Mouse (Mus musculus): ENCODE measurements around the gene Olfr316. TPM values are rescaled to one million over a fixed set of nuclear protein-coding genes. Genes with fewer than 3 reads are reported as not detected.

Gene Olfr316
- polyA plus RNA-seq, 3 experiments from 2014 or later: not detected

Other genes with a start within 250 kb of the Olfr316 start
- not detected for gene Olfr330, start 217.9 kb upstream of the Olfr316 start, polyA plus RNA-seq (2017; shearing (Covaris generic))
- gene Olfr329-ps, start 206.3 kb upstream of the Olfr316 start, polyA plus RNA-seq (2017; shearing (Covaris generic)): not detected
- gene Olfr328, start 197.1 kb upstream of the Olfr316 start, polyA plus RNA-seq (2017; shearing (Covaris generic)): not detected
- under 1 TPM in 1 of 3 experiments, not detected in 2; 0.26 TPM for gene Olfr224, start 182.2 kb upstream of the Olfr316 start, polyA plus RNA-seq (2017; shearing (Covaris generic))
- not detected for gene Olfr325, start 175.0 kb upstream of the Olfr316 start, polyA plus RNA-seq (2017; shearing (Covaris generic))
- gene Olfr324, start 157.6 kb upstream of the Olfr316 start, polyA plus RNA-seq (2017; shearing (Covaris generic)): not detected
- not detected for gene 2210407C18Rik, start 136.7 kb upstream of the Olfr316 start, polyA plus RNA-seq (2017; shearing (Covaris generic))
- not detected for gene Olfr323, start 122.2 kb upstream of the Olfr316 start, polyA plus RNA-seq (2017; shearing (Covaris generic))
- gene Trim58, start 112.3 kb upstream of the Olfr316 start, polyA plus RNA-seq (2017; shearing (Covaris generic)): not detected
- gene Olfr322, start 94.0 kb upstream of the Olfr316 start, polyA plus RNA-seq (2017; shearing (Covaris generic)): not detected
- gene Olfr320, start 71.6 kb upstream of the Olfr316 start, polyA plus RNA-seq (2017; shearing (Covaris generic)): not detected
- not detected for gene Olfr319, start 53.6 kb upstream of the Olfr316 start, polyA plus RNA-seq (2017; shearing (Covaris generic))
- not detected for gene Olfr318, start 28.7 kb upstream of the Olfr316 start, polyA plus RNA-seq (2017; shearing (Covaris generic))
- not detected for gene Olfr317, start 13.5 kb upstream of the Olfr316 start, polyA plus RNA-seq (2017; shearing (Covaris generic))
- gene Olfr315, start 20.5 kb downstream of the Olfr316 start, polyA plus RNA-seq (2017; shearing (Covaris generic)): not detected
- not detected for gene Olfr314, start 30.2 kb downstream of the Olfr316 start, polyA plus RNA-seq (2017; shearing (Covaris generic))
- not detected for gene Fam183b, start 49.2 kb downstream of the Olfr316 start, polyA plus RNA-seq (2017; shearing (Covaris generic))
- gene Olfr313, start 62.3 kb downstream of the Olfr316 start, polyA plus RNA-seq (2017; shearing (Covaris generic)): not detected
- gene Olfr312, start 76.5 kb downstream of the Olfr316 start, polyA plus RNA-seq (2017; shearing (Covaris generic)): under 1 TPM in 1 of 3 experiments, not detected in 2; 0.13 TPM
- not detected for gene Olfr311, start 86.5 kb downstream of the Olfr316 start, polyA plus RNA-seq (2017; shearing (Covaris generic))
- 10 to 100 TPM in 1 of 3 experiments, 1 to 10 TPM in 2; 3.3 to 11.0 (median 8.5) TPM for gene Gm12258, start 94.4 kb downstream of the Olfr316 start, polyA plus RNA-seq (2017; shearing (Covaris generic))
- 10 to 100 TPM in 2 of 3 experiments, 1 to 10 TPM in 1; 7.3 to 12.4 (median 11.2) TPM for gene 2810021J22Rik, start 114.5 kb downstream of the Olfr316 start, polyA plus RNA-seq (2017; shearing (Covaris generic))
- 1 to 10 TPM; 7.8 to 9.5 (median 8.9) TPM for gene Zfp39, start 151.5 kb downstream of the Olfr316 start, polyA plus RNA-seq (2017; shearing (Covaris generic))
- not detected for gene Btnl10, start 165.2 kb downstream of the Olfr316 start, polyA plus RNA-seq (2017; shearing (Covaris generic))
- 10 to 100 TPM; 12.8 to 24.5 (median 15.7) TPM for gene Rnf187, start 186.2 kb downstream of the Olfr316 start, polyA plus RNA-seq (2017; shearing (Covaris generic))
- 1 to 10 TPM; 2.9 to 5.2 (median 4.3) TPM for gene Hist3h2ba, start 196.2 kb downstream of the Olfr316 start, polyA plus RNA-seq (2017; shearing (Covaris generic))
- gene Hist3h2a, start 202.0 kb downstream of the Olfr316 start, polyA plus RNA-seq (2017; shearing (Covaris generic)): 1 to 10 TPM; 3.1 to 5.0 (median 4.2) TPM
- under 1 TPM in 2 of 3 experiments, not detected in 1; 0.14 to 0.40 TPM for gene Trim17, start 202.0 kb downstream of the Olfr316 start, polyA plus RNA-seq (2017; shearing (Covaris generic))
- 10 to 100 TPM; 18.8 to 24.0 (median 20.3) TPM for gene Trim11, start 225.4 kb downstream of the Olfr316 start, polyA plus RNA-seq (2017; shearing (Covaris generic))

All from inflammation-experienced regulatory T-cells, adult 6 months (primary cell).